Mouse (Mus musculus) C2C12 (cell line): ENCODE data around the gene Elavl2.

Source experiments
- CTCF ChIP-seq: IDR thresholded peaks from one replicate; pipeline ENCODE4 v1.5.1; 2011; ENCODE audit not compliant: control insufficient read depth, insufficient read depth, insufficient read length
- FOSL1 ChIP-seq: IDR thresholded peaks from one replicate; pipeline ENCODE4 v1.8.0; 2011; ENCODE audit warnings: mild to moderate bottlenecking, low read length; ENCODE audit not compliant: poor library complexity, insufficient read depth, severe bottlenecking
- MAX ChIP-seq: IDR thresholded peaks from one replicate; pipeline ENCODE4 v1.6.1; 2011; ENCODE audit warnings: mild to moderate bottlenecking, control low read depth
- MYOD1 ChIP-seq: IDR thresholded peaks from one replicate; pipeline ENCODE4 v1.6.1; 2011; ENCODE audit warnings: low read depth; ENCODE audit not compliant: control insufficient read depth, insufficient read length
- MYOG ChIP-seq: IDR thresholded peaks from one replicate; pipeline ENCODE4 v1.6.1; 2011; ENCODE audit not compliant: control insufficient read depth, insufficient read length; ENCODE audit errors: extremely low read depth
- USF1 ChIP-seq: IDR thresholded peaks from one replicate; pipeline ENCODE4 v1.6.1; 2011; ENCODE audit warnings: low read depth, mild to moderate bottlenecking, control low read depth, moderate library complexity

DNA sequence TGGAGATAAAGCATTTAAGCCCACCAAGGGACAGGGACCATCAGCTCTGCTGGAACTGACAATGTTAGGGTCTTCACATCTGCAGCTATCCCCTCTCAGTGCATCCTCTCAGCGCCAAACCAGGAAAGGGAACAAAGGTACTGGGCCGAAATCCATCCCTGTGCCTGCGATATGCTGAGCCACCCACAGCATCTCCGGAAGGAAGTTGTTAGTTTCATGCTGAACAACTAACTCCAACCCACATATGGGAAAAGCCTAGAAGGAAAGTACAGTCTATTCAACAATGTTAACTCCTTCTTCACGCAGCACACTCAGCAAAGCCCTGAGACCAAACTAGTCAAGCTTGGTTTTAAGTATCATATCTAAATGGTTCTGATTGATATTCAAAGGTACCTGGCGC lies 167.0 kb downstream of the Elavl2 start:
- TF ChIP-seq MAX (no peak), CTCF (no peak), USF1 (no peak), FOSL1 (no peak), MYOD1 (no peak), MYOG (no peak)
